Mouse (Mus musculus) thymus, adult 2 months (tissue): ENCODE results near the gene Myo1e.

Experiments
- CTCF ChIP-seq: fragments of 200-500 bp; IDR thresholded peaks from 2 replicates; pipeline ENCODE4 v1.5.1; 2012; ENCODE audit warnings: mild to moderate bottlenecking, control low read depth, low read length, moderate library complexity, borderline replicate concordance; ENCODE audit not compliant: control insufficient read depth, poor library complexity, insufficient read depth; ENCODE audit errors: extremely low read depth
- POLR2A ChIP-seq: fragments of 200-500 bp; IDR thresholded peaks from 2 replicates; pipeline ENCODE4 v1.6.1; 2012; ENCODE audit warnings: mild to moderate bottlenecking, low read length, control low read depth, moderate library complexity; ENCODE audit not compliant: control insufficient read depth, poor library complexity, insufficient read depth; ENCODE audit errors: extremely low read depth

DNA sequence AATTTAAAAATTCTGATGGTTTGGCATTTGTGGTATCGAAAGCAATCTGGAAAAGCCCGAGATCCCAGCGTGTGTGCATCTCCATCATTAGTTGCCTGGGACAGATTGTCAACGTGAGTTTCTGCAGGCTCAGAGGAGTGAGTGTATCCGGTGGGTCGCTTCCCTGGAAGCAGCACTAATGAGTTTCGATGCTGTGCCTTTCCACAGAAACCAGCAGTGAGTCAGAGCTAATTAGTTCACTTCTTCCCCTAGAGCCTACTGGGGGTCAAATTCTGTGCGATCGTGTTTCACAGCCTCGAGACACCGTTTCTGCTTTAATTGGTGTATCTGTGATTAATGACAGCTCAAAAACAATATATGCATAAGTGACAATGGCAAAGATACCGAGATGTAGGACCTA is 25.4 kb upstream of the Myo1e start:
- no peak for TF ChIP-seq CTCF
- TF ChIP-seq POLR2A = no peak
